Mouse (Mus musculus) inflammation-experienced regulatory T-cells (primary cell): ENCODE data around the gene Dlk2. TPM values are rescaled to one million over a fixed set of nuclear protein-coding genes. Genes with fewer than 3 reads are reported as not detected.

ENCODE experiments used
- polyA plus RNA-seq, 2 experiments: library from polyadenylated mRNA; unstranded; fragments of 100-300 nt; shearing (Covaris generic); gene quantifications; one replicate each; pipeline ENCODE4 v1.2.1; 2017

Gene Dlk2
- polyA plus RNA-seq, result not detected

GRCm38 (mm10) chr17:46297364-46298219 lies at the start of gene Dlk2:
Gene Dlk2, plus strand, starts transcription at chr17:46297421.

GRCm38 (mm10) chr17:46247512-46248188 lies 49.6 kb upstream of the Dlk2 start, which contains the start of the genes Polr1c and Yipf3:
Gene Polr1c, minus strand, starts transcription at chr17:46248054.
Gene Yipf3, plus strand, starts transcription at chr17:46248080.

GRCm38 (mm10) chr17:46253452-46254084 lies 43.7 kb upstream of the Dlk2 start, which contains the start of gene Lrrc73:
Gene Lrrc73, plus strand, starts transcription at chr17:46253531.

GRCm38 (mm10) chr17:46282483-46283123 lies 14.6 kb upstream of the Dlk2 start, which contains the start of gene Tjap1:
Gene Tjap1, minus strand, starts transcription at chr17:46283026.

GRCm38 (mm10) chr17:46327906-46328534 lies 30.8 kb downstream of the Dlk2 start, which contains the start of gene Abcc10:
Gene Abcc10, minus strand, starts transcription at chr17:46328352.

Other genes starting within 250 kb of the Dlk2 start
- gene Mrps18a, start 186.4 kb upstream of the Dlk2 start, polyA plus RNA-seq, result 10 to 100 TPM; 83.5 to 86.5 TPM
- 1 to 10 TPM in 1 of 2 experiments, under 1 TPM in 1; 0.71 to 2.6 TPM for gene Rsph9, start 153.2 kb upstream of the Dlk2 start, polyA plus RNA-seq
- 10 to 100 TPM; 45.6 to 51.9 TPM for gene Mad2l1bp, start 143.9 kb upstream of the Dlk2 start, polyA plus RNA-seq
- 10 to 100 TPM; 77.7 to 89.2 TPM for gene Gtpbp2, start 136.4 kb upstream of the Dlk2 start, polyA plus RNA-seq
- gene Polh, start 94.8 kb upstream of the Dlk2 start, polyA plus RNA-seq, result 1 to 10 TPM; 5.8 to 8.4 TPM
- gene Xpo5, start 94.6 kb upstream of the Dlk2 start, polyA plus RNA-seq, result 10 to 100 TPM; 31.6 to 39.5 TPM
- gene Polr1c, start 49.4 kb upstream of the Dlk2 start, polyA plus RNA-seq, result 10 to 100 TPM; 53.2 to 61.9 TPM
- 100 to 1,000 TPM; 176 to 184 TPM for gene Yipf3, start 49.3 kb upstream of the Dlk2 start, polyA plus RNA-seq
- gene Lrrc73, start 43.9 kb upstream of the Dlk2 start, polyA plus RNA-seq, result under 1 TPM; 0.31 to 0.43 TPM
- 10 to 100 TPM; 25.5 to 28.7 TPM for gene Tjap1, start 14.4 kb upstream of the Dlk2 start, polyA plus RNA-seq
- gene Abcc10, start 30.9 kb downstream of the Dlk2 start, polyA plus RNA-seq, result 1 to 10 TPM; 6.8 to 7.1 TPM
- 1 to 10 TPM; 5.6 to 8.7 TPM for gene Zfp318, start 86.3 kb downstream of the Dlk2 start, polyA plus RNA-seq
- under 1 TPM in 1 of 2 experiments, not detected in 1; 0.33 TPM for gene Crip3, start 131.5 kb downstream of the Dlk2 start, polyA plus RNA-seq
- under 1 TPM in 1 of 2 experiments, not detected in 1; 0.11 TPM for gene Slc22a7, start 141.0 kb downstream of the Dlk2 start, polyA plus RNA-seq
- gene Ttbk1, start 190.3 kb downstream of the Dlk2 start, polyA plus RNA-seq, result 1 to 10 TPM; 1.1 to 1.6 TPM
- 1 to 10 TPM in 1 of 2 experiments, under 1 TPM in 1; 0.55 to 4.5 TPM for gene Dnph1, start 199.3 kb downstream of the Dlk2 start, polyA plus RNA-seq
- gene Cul9, start 249.0 kb downstream of the Dlk2 start, polyA plus RNA-seq, result 1 to 10 TPM; 6.1 to 7.9 TPM